Mouse (Mus musculus) kidney, adult 2 months (tissue): Measurements from ENCODE around the gene Ropn1l. TPM values are rescaled to one million over a fixed set of nuclear protein-coding genes. Genes with fewer than 3 reads are reported as not detected.

Source experiments
- DNase-seq: peaks from one replicate; pipeline ENCODE4 v3.0.0; 2021
- H3K27ac ChIP-seq: fragments of 200-500 bp; 2 replicates; pipeline ENCODE4 v1.5.1; 2012; ENCODE audit warnings: low read depth, low read length, control low read depth, inconsistent platforms; ENCODE audit not compliant: insufficient read depth
- H3K27me3 ChIP-seq: fragments of 200-500 bp; replicated peaks from 2 replicates; pipeline ENCODE4 v1.6.1; 2012; ENCODE audit warnings: mild to moderate bottlenecking, moderate library complexity, low read length, inconsistent platforms; ENCODE audit not compliant: control insufficient read depth, insufficient read depth
- H3K36me3 ChIP-seq: fragments of 200-500 bp; 2 replicates; pipeline ENCODE4 v1.6.1; 2012; ENCODE audit warnings: mild to moderate bottlenecking, moderate library complexity, low read length, inconsistent platforms; ENCODE audit not compliant: control insufficient read depth, insufficient read depth
- H3K4me1 ChIP-seq: fragments of 200-500 bp; 2 replicates; pipeline ENCODE4 v1.6.1; 2011; ENCODE audit warnings: low read length; ENCODE audit not compliant: control insufficient read depth, insufficient read depth
- H3K4me3 ChIP-seq: fragments of 200-500 bp; 2 replicates; pipeline ENCODE4 v1.5.1; 2011; ENCODE audit warnings: mild to moderate bottlenecking, low read depth, low read length, control low read depth; ENCODE audit not compliant: insufficient read depth
- CTCF ChIP-seq: fragments of 200-500 bp; conservative IDR thresholded peaks from 2 replicates; pipeline ENCODE4 v1.5.1; 2011; ENCODE audit warnings: low read depth, mild to moderate bottlenecking, control low read depth, low read length, moderate library complexity, mixed read lengths; ENCODE audit not compliant: insufficient read depth, insufficient read length
- POLR2A ChIP-seq: fragments of 200-500 bp; IDR thresholded peaks from one replicate; pipeline ENCODE4 v1.6.1; 2011; ENCODE audit warnings: low read depth, low read length, control low read depth
- WGBS: fragments of 180-500 bp; shearing (Covaris S2); methylation state at CpG from one replicate; pipeline ENCODE4 v1.1.7; 2018; 5-methylcytosine and 5-hydroxymethylcytosine counted together
- polyA plus RNA-seq: library from polyadenylated mRNA; depleted of rRNA; stranded (reverse); fragments of >200 nt; gene quantifications from 2 replicates; pipeline ENCODE4 v1.2.3, GENCODE M21; 2012; rRNA removed

Ropn1l gene
- 5.6 and 6.9 TPM in 2 replicates for polyA plus RNA-seq

- under 1% methylated on average over 57 of the region's 57 CpGs for WGBS
These were observed at the start of gene Ropn1l for GRCm38 (mm10) chr15:31453098-31453916. Ropn1l (minus strand) TSS chr15:31453737.

GRCm38 (mm10) chr15:31502996-31503395 is 49.5 kb upstream of the Ropn1l start:
- Histone ChIP-seq H3K36me3 (peaks cover 3% of the 10 kb centered on the region; the same call in 1 of the 2 replicates), H3K27ac (no peak overlapping the region), H3K4me1 (no peaks in the 10 kb centered on the region; the same call in 1 of the 2 replicates), H3K27me3 (no peaks in the 10 kb centered on the region), H3K4me3 (no peak overlapping the region)
- WGBS, result 85% methylated on average over 4 of the region's 4 CpGs
- no peak for DNase-seq
- TF ChIP-seq CTCF (no peak), POLR2A (no peak)

More at GRCm38 (mm10) chr15:31453098-31453916, at the start of gene Ropn1l:
- H3K27me3 ChIP-seq, result no peaks in the 10 kb centered on the region
- TF ChIP-seq POLR2A (peak; percentile 48), CTCF (0 out of 2 replicates have a peak, but pooled peaks have one; percentile 1)
- peaks cover 3% of the 10 kb centered on the region; the same call in 1 of the 2 replicates for H3K4me1 ChIP-seq
- H3K4me3 ChIP-seq, result peak within 1 kb of the TSS; percentile 70
- DNase-seq, result peak; percentile 97
- peak within 1 kb of the TSS; percentile 63 for H3K27ac ChIP-seq
- H3K36me3 ChIP-seq, result no peaks in the 10 kb centered on the region

- Histone ChIP-seq H3K4me3 (no peak overlapping the region), H3K36me3 (peaks cover 3% of the 10 kb centered on the region), H3K27me3 (no peaks in the 10 kb centered on the region), H3K4me1 (no peaks in the 10 kb centered on the region; the same call in 1 of the 2 replicates), H3K27ac (no peak overlapping the region)
- TF ChIP-seq CTCF (no peak), POLR2A (no peak)
- DNase-seq, result no peak
- 77% methylated on average over 1 of the region's 1 CpGs for WGBS
These were observed 48.8 kb upstream of the Ropn1l start for GRCm38 (mm10) chr15:31502313-31502712.

DNA sequence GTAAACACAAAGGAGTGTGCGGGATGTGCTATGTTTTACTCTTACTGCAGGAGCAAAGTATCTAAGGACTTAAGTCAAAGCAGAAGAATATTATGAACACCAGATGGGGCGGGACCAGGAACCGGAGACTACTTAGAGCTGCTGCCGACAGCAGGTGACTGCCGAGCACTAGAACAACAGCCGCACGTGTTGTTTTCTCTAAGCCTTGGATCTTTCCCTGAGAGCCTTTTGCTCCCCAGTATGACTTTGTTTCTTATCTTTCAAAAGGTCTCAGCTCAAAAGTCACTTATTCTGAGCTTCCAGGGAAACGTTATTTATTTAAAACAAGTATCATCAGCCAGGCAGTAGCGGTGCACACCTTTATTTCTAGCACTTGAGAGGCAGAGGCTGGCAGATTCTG is 41.3 kb upstream of the Ropn1l start:
- peaks cover 19% of the 10 kb centered on the region for H3K36me3 ChIP-seq
- 93% methylated on average over 9 of the region's 9 CpGs for WGBS
- no peak for DNase-seq
- H3K27me3 ChIP-seq, result no peaks in the 10 kb centered on the region
- no peak overlapping the region for H3K27ac ChIP-seq
- TF ChIP-seq POLR2A, result no peak
- TF ChIP-seq CTCF, result no peak
- no peaks in the 10 kb centered on the region for H3K4me1 ChIP-seq
- H3K4me3 ChIP-seq, result no peak overlapping the region

- no peak for DNase-seq
- 70% methylated on average over 3 of the region's 3 CpGs for WGBS
- TF ChIP-seq CTCF (no peak), POLR2A (no peak)
- Histone ChIP-seq H3K27ac (no peak overlapping the region), H3K4me3 (no peak overlapping the region), H3K4me1 (no peaks in the 10 kb centered on the region), H3K27me3 (no peaks in the 10 kb centered on the region), H3K36me3 (peaks cover 21% of the 10 kb centered on the region)
These were observed 40.8 kb upstream of the Ropn1l start for GRCm38 (mm10) chr15:31494310-31494709.

DNA sequence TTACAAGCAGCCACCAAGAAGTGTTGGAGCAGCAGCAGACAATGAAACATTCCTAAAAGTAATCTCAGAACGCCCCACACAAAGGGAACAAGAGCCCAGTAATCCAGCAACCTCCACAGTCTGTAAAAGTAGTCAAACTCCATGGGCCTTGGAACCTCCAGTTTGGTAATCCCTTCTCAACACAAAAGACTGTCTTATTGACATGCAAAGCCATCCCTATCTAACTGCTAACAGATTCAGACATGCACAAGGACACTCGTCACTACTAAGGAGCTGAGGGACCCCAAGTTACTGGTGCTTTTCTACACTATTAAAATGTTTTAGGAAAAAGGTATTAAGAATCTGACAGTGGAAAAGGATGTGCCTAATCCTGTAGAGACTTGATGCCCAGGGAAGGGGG is 33.9 kb upstream of the Ropn1l start:
- Histone ChIP-seq H3K27ac (no peak overlapping the region), H3K27me3 (no peaks in the 10 kb centered on the region), H3K4me1 (no peaks in the 10 kb centered on the region), H3K36me3 (peaks cover 18% of the 10 kb centered on the region), H3K4me3 (no peak overlapping the region)
- 88% methylated on average over 2 of the region's 2 CpGs for WGBS
- no peak for DNase-seq
- TF ChIP-seq CTCF, result no peak
- TF ChIP-seq POLR2A, result no peak

GRCm38 (mm10) chr15:31476678-31477077 is 23.1 kb upstream of the Ropn1l start:
- Histone ChIP-seq H3K36me3 (peaks cover 14% of the 10 kb centered on the region), H3K4me1 (no peaks in the 10 kb centered on the region), H3K27me3 (no peaks in the 10 kb centered on the region), H3K27ac (no peak overlapping the region), H3K4me3 (no peak overlapping the region)
- no peak for DNase-seq
- TF ChIP-seq POLR2A (no peak), CTCF (no peak)
- 88% methylated on average over 1 of the region's 1 CpGs for WGBS
